Mouse (Mus musculus): ENCODE data around the gene Troap. TPM values are rescaled to one million over a fixed set of nuclear protein-coding genes. Genes with fewer than 3 reads are reported as not detected.

The Troap gene
- 41.5 and 51.3 TPM in 2 replicates for polyA plus RNA-seq (2012; rRNA removed)
- 20.3 and 22.1 TPM in 2 replicates for polyA plus RNA-seq (2014; fragmentation: Nextera tagmentation; extraction: Ambion mirVana)

DNA sequence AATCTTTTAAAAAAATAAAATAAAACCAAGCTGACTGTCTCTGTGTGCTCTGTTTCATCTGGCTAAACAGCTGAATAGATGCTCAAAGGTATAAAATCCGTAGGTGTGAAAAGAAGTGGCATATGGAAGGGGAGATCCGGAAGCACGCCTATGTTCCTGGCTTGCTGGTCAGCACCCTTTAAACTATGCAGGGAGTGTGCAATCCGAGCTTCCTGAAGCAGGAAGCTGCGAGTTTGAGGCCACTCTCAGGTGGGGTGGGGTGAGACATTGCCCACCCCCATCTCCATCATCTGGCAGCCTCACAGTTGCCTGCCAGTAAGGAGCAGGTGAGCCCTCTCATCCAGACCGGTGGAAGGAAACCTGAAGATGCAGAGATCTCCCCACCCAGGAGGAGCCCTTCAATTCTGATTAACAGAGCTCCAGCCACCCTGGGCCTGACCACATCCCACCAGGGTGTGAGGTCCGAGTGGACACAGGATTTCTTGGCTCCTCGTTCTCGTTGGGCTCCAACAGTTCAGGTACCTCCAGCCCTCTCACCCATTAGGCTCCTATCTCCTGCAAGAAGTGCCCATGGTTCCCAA lies at the start of gene Troap:
Gene Troap (plus strand): TSS at position 557 of the 581 bp plus-strand sequence.
- Histone ChIP-seq H3K27ac (replicated peaks; ENCODE audit: low read depth, low read length) (peak within 1 kb of the TSS; percentile 96), H3K4me1 (ENCODE audit: control insufficient read depth, insufficient read depth, low read length) (peaks cover 13% of the 10 kb centered on the region), H3K36me3 (ENCODE audit: control insufficient read depth, insufficient read depth, low read length) (peaks cover 11% of the 10 kb centered on the region; the same call in 1 of the 2 replicates), H3K9me3 (ENCODE audit: control insufficient read depth, low read length) (no peaks in the 10 kb centered on the region), H3K4me2 (replicated peaks; ENCODE audit: low read depth, low read length, severe bottlenecking) (peak within 1 kb of the TSS; percentile 85), H3K9ac (ENCODE audit: low read depth, low read length, severe bottlenecking) (peak within 1 kb of the TSS; percentile 70), H3K4me3 (replicated peaks; ENCODE audit: low read length) (peak within 1 kb of the TSS; percentile 64), H3K27me3 (ENCODE audit: control insufficient read depth, insufficient read depth, low read length) (no peaks in the 10 kb centered on the region)
- WGBS: 21% methylated on average over 9 of the region's 9 CpGs
- TF ChIP-seq POLR2A (IDR thresholded peaks at IDR 0.05; ENCODE audit: borderline replicate concordance, extremely low read depth, insufficient read depth, insufficient read length): no peak
- ATAC-seq (ENCODE audit: low FRiP score, low read depth) (peak; percentile 20), DNase-seq (ENCODE audit: low spot score) (no peak)

DNA sequence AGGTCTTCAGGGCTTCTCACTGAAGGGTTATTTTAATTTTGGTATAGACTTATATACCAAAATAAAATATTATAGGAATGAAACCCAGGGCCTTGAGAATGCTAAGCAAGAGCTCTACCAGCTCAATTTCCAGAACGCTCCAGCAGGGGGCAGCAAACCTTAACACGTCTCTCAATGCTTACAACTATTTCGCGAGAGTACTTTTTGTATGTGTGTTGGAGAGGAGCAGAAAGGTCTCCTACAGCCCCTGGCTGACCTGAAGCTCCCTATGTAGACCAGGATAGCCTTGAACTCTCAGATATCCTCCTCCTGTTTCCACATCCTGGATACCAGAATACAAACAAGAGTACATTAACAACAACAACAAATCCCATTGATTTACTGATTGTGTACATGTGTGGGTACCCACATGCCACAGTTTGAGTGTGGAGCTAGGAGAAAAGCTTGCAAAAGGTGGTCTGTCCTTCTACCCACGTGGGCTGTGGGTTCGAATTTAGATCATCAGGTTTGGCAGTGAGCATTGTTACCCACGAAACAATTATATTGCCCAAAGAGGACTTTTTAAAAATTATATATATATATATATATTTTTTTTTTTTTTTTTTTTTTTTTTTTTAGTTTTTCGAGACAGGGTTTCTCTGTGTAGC lies 49.6 kb upstream of the Troap start:
- no peak overlapping the region for H3K4me2 ChIP-seq (replicated peaks; ENCODE audit: low read depth, low read length, severe bottlenecking)
- H3K36me3 ChIP-seq (ENCODE audit: control insufficient read depth, insufficient read depth, low read length): no peaks in the 10 kb centered on the region
- H3K4me1 ChIP-seq (ENCODE audit: control insufficient read depth, insufficient read depth, low read length): no peaks in the 10 kb centered on the region
- DNase-seq (ENCODE audit: low spot score) (peak; percentile 91), ATAC-seq (ENCODE audit: low FRiP score, low read depth) (no peak)
- no peaks in the 10 kb centered on the region for H3K9me3 ChIP-seq (ENCODE audit: control insufficient read depth, low read length)
- no peaks in the 10 kb centered on the region for H3K27me3 ChIP-seq (ENCODE audit: control insufficient read depth, insufficient read depth, low read length)
- no peak for TF ChIP-seq POLR2A (IDR thresholded peaks at IDR 0.05; ENCODE audit: borderline replicate concordance, extremely low read depth, insufficient read depth, insufficient read length)
- no peak overlapping the region for H3K9ac ChIP-seq (ENCODE audit: low read depth, low read length, severe bottlenecking)
- H3K4me3 ChIP-seq (replicated peaks; ENCODE audit: low read length): no peak overlapping the region
- H3K27ac ChIP-seq (replicated peaks; ENCODE audit: low read depth, low read length): no peak overlapping the region
- 19% methylated on average over 7 of the region's 8 CpGs for WGBS

DNA sequence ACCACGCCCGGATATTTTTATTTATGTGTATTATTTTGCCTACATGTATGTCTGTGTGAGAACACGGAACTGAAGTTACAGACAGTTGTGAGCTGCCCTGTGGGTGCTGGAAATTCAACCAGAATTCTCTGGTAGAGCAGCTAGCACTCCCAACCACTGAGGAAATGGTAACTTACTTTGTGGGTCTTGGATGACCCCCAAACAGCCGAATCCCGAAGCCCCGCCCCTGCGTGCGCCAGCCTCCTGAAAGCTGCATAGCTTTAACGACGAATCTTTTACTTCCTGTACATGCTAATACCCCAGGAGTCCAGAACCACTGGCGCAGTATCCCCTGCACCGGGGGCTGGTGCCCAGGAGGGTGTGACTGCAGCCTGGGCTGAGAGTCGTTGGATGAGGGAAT lies 49.0 kb upstream of the Troap start:
- 71% methylated on average over 13 of the region's 13 CpGs for WGBS
- H3K27me3 ChIP-seq (ENCODE audit: control insufficient read depth, insufficient read depth, low read length): no peaks in the 10 kb centered on the region
- H3K4me1 ChIP-seq (ENCODE audit: control insufficient read depth, insufficient read depth, low read length): no peaks in the 10 kb centered on the region
- H3K4me3 ChIP-seq (replicated peaks; ENCODE audit: low read length): no peak overlapping the region
- H3K36me3 ChIP-seq (ENCODE audit: control insufficient read depth, insufficient read depth, low read length): no peaks in the 10 kb centered on the region
- no peak overlapping the region for H3K4me2 ChIP-seq (replicated peaks; ENCODE audit: low read depth, low read length, severe bottlenecking)
- ATAC-seq (ENCODE audit: low FRiP score, low read depth) (no peak), DNase-seq (ENCODE audit: low spot score) (no peak)
- TF ChIP-seq POLR2A (IDR thresholded peaks at IDR 0.05; ENCODE audit: borderline replicate concordance, extremely low read depth, insufficient read depth, insufficient read length): no peak
- H3K9me3 ChIP-seq (ENCODE audit: control insufficient read depth, low read length): no peaks in the 10 kb centered on the region
- no peak overlapping the region for H3K27ac ChIP-seq (replicated peaks; ENCODE audit: low read depth, low read length)
- no peak overlapping the region for H3K9ac ChIP-seq (ENCODE audit: low read depth, low read length, severe bottlenecking)

DNA sequence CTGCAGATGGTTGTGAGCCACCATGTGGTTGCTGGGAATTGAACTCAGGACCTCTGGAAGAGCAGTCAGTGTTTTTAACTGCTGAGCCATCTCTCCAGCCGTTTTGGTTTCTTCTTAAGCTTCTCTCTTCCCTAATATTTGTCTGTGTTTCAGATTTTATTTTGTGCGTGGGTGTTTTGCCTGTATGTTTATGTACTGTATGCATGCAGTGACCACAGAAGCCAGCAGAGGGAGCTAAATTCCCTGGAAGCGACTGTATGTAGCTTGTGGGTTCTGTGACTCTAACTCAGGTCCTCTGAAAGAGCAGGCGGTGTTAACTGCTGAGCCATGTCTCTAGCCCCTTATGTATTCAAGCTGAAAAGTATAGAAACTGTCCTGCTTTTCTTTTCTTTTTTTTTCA lies 48.1 kb upstream of the Troap start:
- TF ChIP-seq POLR2A (IDR thresholded peaks at IDR 0.05; ENCODE audit: borderline replicate concordance, extremely low read depth, insufficient read depth, insufficient read length): no peak
- ATAC-seq (ENCODE audit: low FRiP score, low read depth): no peak
- no peak overlapping the region for H3K9ac ChIP-seq (ENCODE audit: low read depth, low read length, severe bottlenecking)
- WGBS: 61% methylated on average over 4 of the region's 4 CpGs
- no peak overlapping the region for H3K27ac ChIP-seq (replicated peaks; ENCODE audit: low read depth, low read length)
- no peak overlapping the region for H3K4me2 ChIP-seq (replicated peaks; ENCODE audit: low read depth, low read length, severe bottlenecking)
- no peaks in the 10 kb centered on the region for H3K36me3 ChIP-seq (ENCODE audit: control insufficient read depth, insufficient read depth, low read length)
- H3K9me3 ChIP-seq (ENCODE audit: control insufficient read depth, low read length): no peaks in the 10 kb centered on the region
- H3K4me1 ChIP-seq (ENCODE audit: control insufficient read depth, insufficient read depth, low read length): 0 out of 2 replicates have a peak, but pooled peaks cover 2% of the 10 kb centered on the region
- DNase-seq (ENCODE audit: low spot score): no peak
- H3K4me3 ChIP-seq (replicated peaks; ENCODE audit: low read length): no peak overlapping the region
- H3K27me3 ChIP-seq (ENCODE audit: control insufficient read depth, insufficient read depth, low read length): no peaks in the 10 kb centered on the region

DNA sequence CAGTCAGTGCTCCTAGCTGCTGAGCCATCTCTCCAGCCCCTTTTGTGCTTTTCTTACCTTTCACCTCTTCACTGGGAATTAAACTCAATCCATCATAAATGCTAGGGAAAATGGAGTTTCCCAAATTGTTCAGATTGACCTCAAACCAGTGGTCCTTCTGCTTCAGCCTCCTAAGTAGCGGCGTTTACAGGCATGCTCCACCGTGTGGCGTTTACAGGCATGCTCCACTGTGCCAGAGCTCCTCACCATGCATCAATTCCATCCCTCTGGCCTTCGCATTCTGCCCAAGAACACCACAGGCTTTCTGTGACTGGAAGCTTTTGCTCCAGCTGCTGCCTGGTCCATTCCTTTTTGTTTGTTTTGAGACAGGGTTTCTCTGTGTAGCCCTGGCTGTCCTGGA lies 47.3 kb upstream of the Troap start:
- Histone ChIP-seq H3K4me2 (replicated peaks; ENCODE audit: low read depth, low read length, severe bottlenecking) (no peak overlapping the region), H3K9ac (ENCODE audit: low read depth, low read length, severe bottlenecking) (no peak overlapping the region), H3K4me3 (replicated peaks; ENCODE audit: low read length) (no peak overlapping the region), H3K36me3 (ENCODE audit: control insufficient read depth, insufficient read depth, low read length) (no peaks in the 10 kb centered on the region), H3K4me1 (ENCODE audit: control insufficient read depth, insufficient read depth, low read length) (peaks cover 10% of the 10 kb centered on the region), H3K27me3 (ENCODE audit: control insufficient read depth, insufficient read depth, low read length) (no peaks in the 10 kb centered on the region), H3K27ac (replicated peaks; ENCODE audit: low read depth, low read length) (no peak overlapping the region), H3K9me3 (ENCODE audit: control insufficient read depth, low read length) (no peaks in the 10 kb centered on the region)
- whole genome bisulfite sequencing: 58% methylated on average over 5 of the region's 5 CpGs
- DNase-seq (ENCODE audit: low spot score) (no peak), ATAC-seq (ENCODE audit: low FRiP score, low read depth) (no peak)
- no peak for TF ChIP-seq POLR2A (IDR thresholded peaks at IDR 0.05; ENCODE audit: borderline replicate concordance, extremely low read depth, insufficient read depth, insufficient read length)
